Mouse (Mus musculus) heart, postnatal 0 days (tissue): ENCODE measurements at regions not wholly inside any gene's neighbourhood (a gene's known extent, or its start where the extent isn't known, plus 50 kb on each side); places are given as distances from the start of the nearest gene placed in this dataset.

Source experiments
- ATAC-seq: fragments of 200-750 bp; cut with Nextera tagmentation; 2 replicates; pipeline ENCODE4 v1.8.0; 2017; ENCODE audit warnings: low read depth, moderate number of reproducible peaks, moderate library complexity; ENCODE audit not compliant: insufficient read depth
- DNase-seq: peaks from one replicate; pipeline ENCODE4 v3.0.0-alpha.2; 2016; ENCODE audit warnings: low spot score
- H3K27ac ChIP-seq: fragments of 300-500 bp; sonication (generic); 2 replicates; pipeline ENCODE4 v1.5.1; 2014; ENCODE audit warnings: low read depth, mild to moderate bottlenecking
- H3K27me3 ChIP-seq: fragments of 300-500 bp; sonication (generic); 2 replicates; pipeline ENCODE4 v1.6.1; 2014; ENCODE audit warnings: low read length, mixed read lengths; ENCODE audit not compliant: control insufficient read depth, insufficient read depth
- H3K36me3 ChIP-seq: fragments of 300-500 bp; sonication (generic); replicated peaks from 2 replicates; pipeline ENCODE4 v1.6.1; 2014; ENCODE audit warnings: low read length, mixed read lengths; ENCODE audit not compliant: control insufficient read depth, insufficient read depth
- H3K4me1 ChIP-seq: fragments of 300-500 bp; sonication (generic); 2 replicates; pipeline ENCODE4 v1.6.1; 2014; ENCODE audit warnings: antibody characterized with exemption; ENCODE audit not compliant: control insufficient read depth, insufficient read depth
- H3K4me2 ChIP-seq: fragments of 300-500 bp; sonication (generic); 2 replicates; pipeline ENCODE4 v1.6.1; 2014; ENCODE audit warnings: low read depth, mild to moderate bottlenecking, low read length, moderate library complexity
- H3K4me3 ChIP-seq: fragments of 300-500 bp; sonication (generic); 2 replicates; pipeline ENCODE4 v1.5.1; 2014; ENCODE audit warnings: low read depth, low read length
- H3K9ac ChIP-seq: fragments of 300-500 bp; sonication (generic); replicated peaks from 2 replicates; pipeline ENCODE4 v1.6.1; 2014; ENCODE audit warnings: low read depth, low read length, mixed read lengths
- H3K9me3 ChIP-seq: fragments of 300-500 bp; sonication (generic); replicated peaks from 2 replicates; pipeline ENCODE4 v1.6.1; 2016; ENCODE audit warnings: low read length; ENCODE audit not compliant: control insufficient read depth
- CTCF ChIP-seq: IDR thresholded peaks from 2 replicates; pipeline ENCODE4 v1.5.1; 2016; ENCODE audit warnings: antibody characterized with exemption, control low read depth, low read depth
- EP300 ChIP-seq: IDR thresholded peaks from 2 replicates; pipeline ENCODE4 v1.6.1; 2016; ENCODE audit warnings: antibody characterized with exemption, low read depth
- WGBS: fragments of 180-500 bp; shearing (Covaris S2); extraction: QIAGEN DNeasy Blood & Tissue Kit; methylation state at CpG from one replicate; pipeline ENCODE4 v1.1.7; 2014; 5-methylcytosine and 5-hydroxymethylcytosine counted together

DNA sequence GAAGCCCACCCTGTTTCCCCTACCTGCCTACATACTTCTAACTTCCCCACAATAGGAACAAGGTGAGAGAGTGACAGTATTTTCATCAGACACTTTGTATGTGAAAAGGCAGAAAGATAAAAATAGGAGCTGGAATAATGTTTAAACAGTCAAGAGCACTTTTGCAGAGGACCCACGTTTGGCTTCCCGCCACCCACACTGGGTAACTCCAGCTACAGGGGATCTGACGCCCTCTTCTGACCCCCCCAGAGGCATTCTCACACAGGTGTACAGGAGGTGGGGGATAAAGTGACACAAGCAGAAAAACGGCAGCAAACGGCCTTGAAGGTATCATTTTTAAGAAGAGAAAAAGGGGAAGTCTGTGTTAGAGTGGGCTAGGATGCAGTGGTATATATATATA, 123.5 kb upstream of the Shb start:
- no peak overlapping the region for H3K27ac ChIP-seq
- no peaks in the 10 kb centered on the region for H3K27me3 ChIP-seq
- ATAC-seq = no peak

DNA sequence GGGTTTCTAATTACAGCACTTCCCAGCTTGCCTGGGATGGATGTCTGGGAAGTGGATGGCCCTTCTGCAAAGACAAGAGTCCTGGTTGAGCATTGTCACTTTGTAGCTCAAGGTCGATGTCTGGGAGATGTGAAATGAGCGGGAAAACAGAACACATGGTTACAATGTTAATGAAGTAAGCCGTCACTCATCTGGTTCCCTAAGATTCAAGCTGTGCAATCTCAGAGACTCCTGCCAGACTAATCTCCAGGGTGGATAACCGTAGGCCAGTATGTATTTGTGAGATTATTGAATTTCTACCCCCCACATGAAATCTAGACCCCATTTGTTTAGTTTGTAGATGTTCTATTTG, 122.5 kb upstream of the Shb start:
- H3K27ac ChIP-seq = no peak overlapping the region
- no peak overlapping the region for H3K9ac ChIP-seq
- H3K4me3 ChIP-seq = no peak overlapping the region
- WGBS = 47% methylated on average over 4 of the region's 4 CpGs
- ATAC-seq = no peak
- no peak for DNase-seq
- TF ChIP-seq CTCF (no peak), EP300 (no peak)
- H3K9me3 ChIP-seq = 0 out of 2 replicates have a peak, but pooled peaks cover 3% of the 10 kb centered on the region
- no peaks in the 10 kb centered on the region for H3K27me3 ChIP-seq
- no peaks in the 10 kb centered on the region for H3K36me3 ChIP-seq
- no peaks in the 10 kb centered on the region; the same call in 1 of the 2 replicates for H3K4me1 ChIP-seq
- H3K4me2 ChIP-seq = peak overlapping the region; percentile 0; the same call in 1 of the 2 replicates

More for the DNA sequence above, 123.5 kb upstream of the Shb start:
- Histone ChIP-seq H3K9me3 (0 out of 2 replicates have a peak, but pooled peaks cover 3% of the 10 kb centered on the region), H3K4me2 (no peak overlapping the region), H3K4me1 (no peaks in the 10 kb centered on the region; the same call in 1 of the 2 replicates), H3K36me3 (no peaks in the 10 kb centered on the region), H3K4me3 (no peak overlapping the region), H3K9ac (no peak overlapping the region)
- TF ChIP-seq EP300 (no peak), CTCF (no peak)
- no peak for DNase-seq
- 46% methylated on average over 5 of the region's 5 CpGs for WGBS

DNA sequence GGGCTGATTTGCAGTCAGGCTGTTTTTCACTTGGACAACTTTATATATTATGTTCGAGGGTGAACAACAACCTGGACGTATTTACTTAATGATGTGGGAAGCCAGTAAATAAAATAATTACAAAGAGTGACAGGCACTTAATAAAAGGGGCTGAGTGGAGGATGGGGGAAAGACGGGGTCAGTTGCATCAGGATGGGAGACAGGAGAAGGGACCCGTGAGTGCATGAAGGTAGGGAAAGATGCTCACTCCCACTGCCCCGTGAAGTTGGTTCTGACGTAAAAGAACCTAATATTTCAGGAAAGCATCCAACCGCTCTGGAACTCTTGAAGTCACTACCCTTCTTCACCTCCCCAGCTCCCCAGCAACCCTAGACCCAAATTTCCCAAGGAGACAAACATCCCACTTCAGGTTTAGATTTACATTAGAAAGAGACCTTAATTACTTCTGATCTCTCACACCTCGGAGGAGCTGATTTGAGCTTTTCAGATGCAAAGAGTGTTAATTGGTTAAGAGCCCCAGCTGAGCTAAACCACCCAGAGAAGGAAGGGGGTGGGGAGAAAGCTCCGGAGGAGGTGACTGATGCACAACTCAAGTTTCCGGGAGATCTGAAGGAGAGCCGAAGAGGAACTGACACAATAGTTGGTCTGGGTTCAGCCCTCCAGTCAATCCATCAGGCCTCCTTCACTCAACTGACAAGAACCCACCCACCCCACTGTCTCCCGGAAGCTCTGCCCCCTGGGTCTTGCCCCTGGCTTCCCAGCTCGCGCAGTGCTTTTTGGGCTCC, 121.9 kb upstream of the Shb start:
- DNase-seq (peak; percentile 25), ATAC-seq (no peak)
- TF ChIP-seq CTCF = no peak
- TF ChIP-seq EP300 = no peak
- H3K27me3 ChIP-seq = no peaks in the 10 kb centered on the region
- peak overlapping the region; percentile 0; the same call in 1 of the 2 replicates for H3K4me2 ChIP-seq
- no peak overlapping the region for H3K9ac ChIP-seq
- 30% methylated on average over 14 of the region's 14 CpGs for WGBS
- H3K27ac ChIP-seq = no peak overlapping the region
- no peaks in the 10 kb centered on the region for H3K36me3 ChIP-seq
- H3K4me1 ChIP-seq = no peaks in the 10 kb centered on the region; the same call in 1 of the 2 replicates
- no peak overlapping the region for H3K4me3 ChIP-seq
- H3K9me3 ChIP-seq = 0 out of 2 replicates have a peak, but pooled peaks cover 3% of the 10 kb centered on the region

DNA sequence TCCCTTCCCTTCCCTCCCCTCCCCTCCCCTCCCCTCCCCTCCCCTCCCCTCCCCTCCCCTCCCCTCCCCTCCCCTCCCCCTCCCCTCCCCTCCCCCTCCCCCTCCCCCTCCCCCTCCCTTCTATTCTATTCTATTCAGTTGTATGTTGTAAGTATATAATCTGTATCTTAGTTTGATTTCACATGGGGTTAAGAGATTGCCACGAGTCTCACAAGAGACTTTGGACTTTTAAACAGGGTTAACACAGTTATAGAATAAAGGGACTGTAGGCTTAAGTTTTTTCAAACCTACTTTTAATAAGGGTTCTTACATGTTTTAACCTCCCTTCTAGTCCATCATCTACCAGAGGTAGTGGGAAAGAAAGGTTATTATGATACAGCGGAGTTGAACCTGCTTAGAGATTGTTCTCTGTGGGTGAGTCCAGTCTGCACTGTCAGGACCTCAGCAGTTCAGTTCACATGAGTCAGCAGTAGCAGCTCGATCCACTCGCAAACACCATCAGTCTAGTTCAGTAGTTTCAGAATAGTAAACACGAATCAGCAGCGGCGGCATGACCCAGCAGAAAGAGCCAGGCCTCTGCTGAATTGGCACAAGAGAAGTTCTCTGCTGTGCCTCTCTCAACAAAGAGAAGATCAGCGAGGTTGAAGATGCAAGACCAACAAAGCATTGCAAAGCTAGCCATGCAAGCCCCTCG, 116.8 kb upstream of the Shb start:
- Histone ChIP-seq H3K4me2 (no peak overlapping the region), H3K27me3 (no peaks in the 10 kb centered on the region), H3K4me1 (no peaks in the 10 kb centered on the region), H3K9me3 (0 out of 2 replicates have a peak, but pooled peaks cover 3% of the 10 kb centered on the region), H3K27ac (no peak overlapping the region), H3K9ac (no peak overlapping the region), H3K36me3 (no peaks in the 10 kb centered on the region), H3K4me3 (no peak overlapping the region)
- 85% methylated on average over 9 of the region's 9 CpGs for WGBS
- DNase-seq (no peak), ATAC-seq (no peak)
- TF ChIP-seq CTCF (no peak), EP300 (no peak)

DNA sequence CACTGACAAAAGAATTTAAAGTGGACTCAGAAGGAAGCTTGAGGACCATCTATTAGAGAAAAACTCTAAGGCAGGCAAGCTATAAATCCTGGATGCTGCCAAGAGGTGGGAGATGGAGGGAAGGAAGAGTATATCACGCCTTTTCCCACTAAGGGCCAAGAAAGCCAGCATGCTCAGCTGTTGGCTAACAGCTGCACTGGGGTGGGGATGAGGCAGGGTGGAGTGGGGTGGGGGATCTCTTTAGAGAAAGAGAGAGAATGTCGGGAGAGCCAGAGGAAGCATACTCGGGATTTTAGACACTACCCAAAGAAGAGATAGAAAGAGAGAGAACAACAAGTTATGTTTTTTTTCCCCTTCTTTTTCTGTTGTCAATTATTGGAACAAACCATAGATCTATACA, 115.2 kb upstream of the Shb start:
- Histone ChIP-seq H3K27ac (no peak overlapping the region), H3K36me3 (no peaks in the 10 kb centered on the region), H3K4me3 (no peak overlapping the region), H3K9ac (no peak overlapping the region), H3K27me3 (no peaks in the 10 kb centered on the region), H3K4me2 (no peak overlapping the region), H3K9me3 (no peaks in the 10 kb centered on the region), H3K4me1 (no peaks in the 10 kb centered on the region)
- no peak for DNase-seq
- WGBS = 71% methylated on average over 3 of the region's 3 CpGs
- ATAC-seq = no peak
- TF ChIP-seq EP300 = no peak
- TF ChIP-seq CTCF = no peak
